Mouse (Mus musculus): Measurements from ENCODE around the gene Art2b. TPM values are rescaled to one million over a fixed set of nuclear protein-coding genes. Genes with fewer than 3 reads are reported as not detected.
"Not testable (repeated sequence)": the region's sequence is repeated elsewhere in the genome, so short reads cannot be mapped to it uniquely, and the experiment has no call there.

The Art2b gene
- not detected for total RNA-seq (2021)

DNA sequence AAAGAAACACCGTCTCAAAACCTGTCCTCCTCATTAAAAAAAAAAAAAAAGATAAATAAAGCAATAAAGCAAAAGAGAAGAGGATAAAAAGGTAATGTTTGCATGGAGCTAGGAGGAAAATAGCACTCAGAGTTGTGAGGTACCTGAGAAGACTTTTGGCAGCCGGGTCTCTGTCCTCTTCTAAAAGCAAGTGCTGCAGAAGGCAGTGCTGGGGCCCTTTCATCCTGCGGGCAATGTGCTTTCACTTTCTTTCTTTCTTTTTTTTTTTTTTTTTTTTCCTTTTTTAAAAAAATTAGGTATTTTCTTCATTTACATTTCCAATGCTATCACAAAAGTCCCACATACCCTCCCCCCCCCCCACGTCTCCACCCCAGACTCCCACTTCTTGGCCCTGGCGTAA lies at the start of gene Art2b:
Gene Art2b, minus strand, starts transcription at position 193 of the 400 bp plus-strand sequence.
- DNase-seq: no peak
- intact Hi-C loops (cut with DNase I): no loop called here

- intact Hi-C loops (cut with DNase I): no loop called here
Measured at GRCm38 (mm10) chr7:101634513-101634912, 49.1 kb upstream of the Art2b start.

DNA sequence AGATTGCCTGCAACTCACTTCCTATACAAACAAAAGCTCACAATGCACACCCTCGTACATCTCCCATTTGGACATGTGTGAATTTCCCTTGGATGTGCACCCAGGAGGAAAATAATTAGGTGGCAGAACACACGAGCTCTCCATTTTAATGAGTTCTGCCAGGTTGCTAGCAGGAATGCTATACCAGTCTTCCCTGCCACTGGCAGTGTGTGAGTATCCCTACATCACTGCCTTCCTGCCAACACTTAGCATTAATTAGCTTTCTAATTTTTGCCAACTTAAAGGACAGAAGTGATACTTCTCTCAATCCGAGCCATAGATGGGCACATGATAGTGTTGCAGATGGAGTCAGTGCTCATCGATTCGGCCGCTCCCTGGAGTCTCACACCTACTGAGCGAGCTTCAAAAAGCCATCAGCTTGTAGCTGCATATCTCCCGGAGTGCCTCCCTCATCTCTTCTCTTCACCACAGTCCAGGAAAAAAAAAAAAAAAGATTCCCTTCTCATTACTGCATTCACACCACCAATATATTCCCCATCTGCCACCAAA lies 48.3 kb upstream of the Art2b start:
- no peak for DNase-seq
- intact Hi-C loops (cut with DNase I): no loop called here

More at GRCm38 (mm10) chr7:101634513-101634912, 49.1 kb upstream of the Art2b start:
- no peak for DNase-seq

DNA sequence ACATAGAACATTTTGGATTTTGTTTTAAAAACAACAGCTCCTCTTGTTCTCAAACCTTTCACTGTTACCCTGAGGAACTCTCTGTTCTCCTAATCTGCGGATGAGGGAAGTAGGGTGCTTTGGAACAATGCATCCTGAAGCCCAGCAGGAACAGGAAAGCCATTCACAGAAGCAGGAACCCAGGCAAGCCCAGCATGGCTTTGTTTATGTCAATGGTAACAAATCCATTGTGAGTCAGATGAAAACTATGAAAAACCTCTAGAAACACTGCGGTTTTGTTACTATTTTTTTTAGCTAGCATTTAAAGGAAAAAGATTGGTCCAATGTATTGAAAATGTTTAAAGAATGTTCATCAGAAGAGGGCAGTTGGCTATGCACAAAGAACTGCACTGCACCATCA lies 43.1 kb upstream of the Art2b start:
- intact Hi-C loops (cut with DNase I): loop anchor here (10.0 kb wide), 2 partner anchors 184 to 214 kb away; partner anchors contain the start of gene Gm45837
- no peak for DNase-seq

DNA sequence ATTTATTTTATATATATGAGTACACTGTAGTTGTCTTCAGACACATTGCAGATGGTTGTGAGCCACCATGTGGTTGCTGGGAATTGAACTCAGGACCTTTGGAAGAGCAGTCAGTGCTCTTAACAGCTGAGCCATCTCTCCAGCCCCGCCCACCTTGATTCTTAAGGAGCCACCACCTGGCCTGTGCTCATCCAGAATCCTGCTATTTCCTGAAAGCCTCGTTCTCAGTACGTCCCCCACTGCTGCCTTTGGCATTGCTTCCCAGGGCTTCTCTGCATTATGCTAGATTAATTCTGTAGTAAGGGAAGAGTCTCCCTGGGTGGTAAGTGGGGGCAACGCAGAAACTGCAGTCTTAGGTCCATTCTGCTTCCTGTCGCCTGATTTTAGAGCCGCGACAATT lies 41.8 kb upstream of the Art2b start:
- intact Hi-C loops (cut with DNase I): loop anchor here (10.0 kb wide), 2 partner anchors 182 to 212 kb away; partner anchors contain the start of gene Gm45837
- peak; percentile 17 for DNase-seq

DNA sequence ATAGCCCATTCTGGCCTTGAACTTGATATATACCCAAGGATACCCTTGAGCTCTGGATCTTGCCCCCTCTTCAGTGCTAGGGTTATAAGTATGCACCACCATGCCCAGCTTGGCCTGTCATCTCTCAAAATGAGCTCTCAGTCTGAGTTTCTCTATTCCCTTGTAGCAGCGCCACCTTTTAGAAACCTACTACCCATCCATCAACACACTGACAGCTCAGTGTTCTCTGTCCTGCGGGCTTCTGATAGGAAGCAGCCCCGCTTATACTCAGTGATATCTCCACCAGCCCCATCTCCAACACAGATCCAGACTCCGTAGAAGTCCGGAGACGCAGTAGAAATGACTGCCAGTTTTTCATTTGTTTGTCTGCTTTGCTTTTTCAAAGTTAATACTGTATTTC lies 38.9 kb upstream of the Art2b start:
- intact Hi-C loops (cut with DNase I): loop anchor here (10.0 kb wide), 2 partner anchors 179 to 209 kb away; partner anchors contain the start of gene Gm45837

GRCm38 (mm10) chr7:101621861-101622260 lies 36.5 kb upstream of the Art2b start:
- DNase-seq: not testable (repeated sequence)
- intact Hi-C loops (cut with DNase I): loop anchor here (10.0 kb wide), 2 partner anchors 177 to 207 kb away; partner anchors contain the start of gene Gm45837

More for the DNA sequence above, 38.9 kb upstream of the Art2b start:
- DNase-seq: no peak

DNA sequence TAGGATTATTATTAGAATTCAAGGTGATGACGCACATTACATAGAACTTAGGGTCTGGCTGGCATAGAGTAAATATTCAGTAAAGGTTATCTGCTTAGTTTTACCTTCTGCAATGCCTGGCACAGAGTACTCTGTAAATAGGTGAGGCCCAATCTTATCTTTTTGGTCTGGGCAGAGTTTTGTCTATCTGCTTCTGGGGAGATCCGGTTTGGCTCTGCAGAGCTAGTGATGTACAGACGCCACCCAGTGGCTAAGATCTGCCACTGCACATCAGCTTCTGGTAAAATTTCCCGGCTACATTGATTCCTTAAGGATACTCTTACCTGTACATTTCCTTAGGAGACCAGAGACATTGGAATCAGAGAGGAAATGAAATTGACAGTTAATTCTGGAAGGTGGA lies 35.0 kb upstream of the Art2b start:
- intact Hi-C loops (cut with DNase I): loop anchor here (10.0 kb wide), 2 partner anchors 176 to 206 kb away; partner anchors contain the start of gene Gm45837
- DNase-seq: peak; percentile 40

DNA sequence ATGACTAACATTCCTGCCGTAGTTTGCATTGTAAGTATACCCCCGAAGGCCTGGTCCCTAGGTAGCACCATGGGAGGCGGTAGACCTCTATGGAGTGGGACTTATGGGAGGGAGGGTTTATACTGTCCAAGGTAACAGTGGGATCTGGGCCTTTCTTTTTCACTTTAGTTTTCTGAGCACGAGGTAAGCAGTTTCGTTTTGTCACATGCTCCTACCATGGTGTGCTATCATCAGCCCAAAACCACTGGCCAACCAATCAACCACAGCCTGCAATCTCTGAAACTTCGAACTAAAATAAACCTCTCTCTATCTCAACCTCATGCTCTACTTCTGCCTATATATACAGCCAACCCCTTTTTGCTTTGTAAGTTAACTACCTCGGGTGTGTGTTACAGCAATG lies 32.9 kb upstream of the Art2b start:
- intact Hi-C loops (cut with DNase I): loop anchor here (2.0 kb wide), 1 partner anchor 77 kb away; no protein-coding TSS in a partner anchor
- no peak for DNase-seq

DNA sequence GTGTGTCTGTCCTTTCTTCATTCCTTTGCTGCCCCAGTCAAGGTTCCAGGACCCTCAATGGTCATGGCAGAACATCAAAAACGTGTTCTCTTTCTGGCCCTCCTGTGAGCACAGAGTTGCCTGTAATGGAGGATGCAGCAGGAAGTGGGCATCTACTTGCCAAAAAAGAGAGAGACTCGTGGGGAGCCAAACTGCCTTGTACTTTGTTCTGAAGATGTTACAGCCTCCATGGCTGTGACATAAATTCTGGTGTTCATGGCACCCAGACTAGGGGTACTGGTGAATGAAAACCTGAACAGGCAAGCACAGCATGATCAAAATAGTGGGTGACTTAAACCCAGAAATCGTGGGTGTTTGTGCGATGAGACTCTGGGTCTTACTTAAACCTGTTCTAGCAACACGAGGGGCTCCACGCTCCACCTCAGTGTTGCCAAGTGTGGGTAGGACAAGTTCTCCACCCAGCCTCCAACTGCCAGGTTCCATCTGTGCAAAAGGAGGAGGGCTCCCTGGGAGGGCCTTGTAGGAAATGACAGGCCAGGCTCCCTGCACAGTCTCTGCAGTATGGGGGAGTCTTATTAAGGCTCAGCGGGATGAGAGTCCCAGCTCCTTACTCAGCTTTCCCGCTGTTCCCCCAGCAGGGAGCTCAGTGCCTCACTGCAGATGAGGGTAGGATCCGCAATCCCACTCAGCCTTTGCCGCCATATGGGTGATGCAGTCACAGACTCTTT lies 32.2 kb upstream of the Art2b start:
- no peak for DNase-seq
- intact Hi-C loops (cut with DNase I): loop anchor here (2.0 kb wide), 1 partner anchor 77 kb away; no protein-coding TSS in a partner anchor

- DNase-seq: no peak
- intact Hi-C loops (cut with DNase I): no loop called here
Measured at GRCm38 (mm10) chr7:101616136-101616835, 30.9 kb upstream of the Art2b start.

DNA sequence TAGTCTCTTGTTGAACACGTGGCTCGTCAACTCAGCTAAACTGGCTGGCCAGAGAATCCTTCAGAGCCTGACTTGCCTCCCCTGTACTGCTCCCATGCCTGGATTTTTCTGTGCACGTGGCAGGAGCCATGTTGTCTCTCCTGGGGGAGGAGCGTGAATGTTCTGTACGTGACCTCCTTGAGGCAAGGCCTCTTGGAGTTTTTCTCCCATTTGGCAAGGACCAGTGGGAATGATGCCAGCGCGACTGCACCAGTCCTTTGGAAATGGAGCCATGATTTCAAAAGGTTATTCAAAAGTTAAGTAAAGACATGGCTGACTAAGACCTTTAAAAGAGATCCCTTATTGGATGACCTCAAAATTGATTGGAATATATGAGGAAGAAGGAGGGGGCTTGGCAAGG lies 30.0 kb upstream of the Art2b start:
- intact Hi-C loops (cut with DNase I): no loop called here
- no peak for DNase-seq

DNA sequence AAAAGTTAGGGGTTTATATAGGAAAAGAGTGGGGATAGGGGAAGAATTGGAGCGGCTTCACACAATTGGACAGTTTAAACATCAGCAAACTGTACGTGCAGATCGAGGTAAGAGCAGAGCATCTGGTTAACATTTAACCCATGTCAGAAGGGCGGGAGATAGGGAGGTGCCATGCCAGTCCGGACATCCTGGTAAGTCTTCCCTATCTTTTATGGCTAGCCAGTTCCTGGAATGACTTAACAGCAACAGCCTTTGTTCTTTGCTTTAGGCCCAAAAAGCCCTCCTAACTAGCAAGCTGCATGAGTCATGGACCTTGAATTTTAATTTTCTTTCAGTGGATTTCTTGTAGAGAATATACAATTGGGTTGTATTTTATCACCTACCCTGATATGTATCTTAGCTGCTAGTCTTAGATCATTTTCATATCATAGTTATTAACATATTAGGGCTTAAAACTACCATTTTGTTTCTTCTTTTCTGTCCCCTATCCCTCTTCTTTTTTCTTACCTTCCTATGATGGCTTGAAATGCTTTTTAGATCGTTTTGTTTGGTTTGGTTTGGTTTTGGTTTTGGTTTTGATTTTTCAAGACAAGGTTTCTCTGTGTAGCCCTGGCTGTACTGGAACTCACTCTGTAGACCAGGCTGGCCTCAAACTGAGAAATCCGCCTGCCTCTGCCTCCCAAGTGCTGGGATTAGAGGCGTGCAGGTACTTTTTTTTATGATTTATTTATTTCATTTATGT lies 27.6 kb upstream of the Art2b start:
- intact Hi-C loops (cut with DNase I); DNase-seq: not testable (repeated sequence)

DNA sequence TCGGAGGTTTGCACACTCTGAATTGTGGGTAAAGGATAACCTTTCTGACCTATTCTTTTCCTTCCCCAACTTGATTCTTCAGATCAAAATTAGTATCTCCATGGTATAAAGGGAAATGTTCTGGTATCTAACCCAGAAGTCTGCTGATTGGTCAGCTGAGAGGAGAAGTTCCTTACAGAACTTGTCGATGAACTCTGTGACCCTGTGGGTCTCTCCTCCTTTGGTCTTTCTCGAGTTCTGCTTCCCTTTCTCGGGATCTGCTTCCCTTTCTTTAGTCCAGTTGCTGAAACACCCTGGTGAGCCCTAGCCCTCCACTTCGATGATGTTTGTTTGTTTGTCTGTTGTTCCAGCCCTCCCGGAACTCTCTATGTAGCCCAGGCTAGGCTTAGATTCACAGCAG lies 22.4 kb upstream of the Art2b start:
- intact Hi-C loops (cut with DNase I): no loop called here
- no peak for DNase-seq

DNA sequence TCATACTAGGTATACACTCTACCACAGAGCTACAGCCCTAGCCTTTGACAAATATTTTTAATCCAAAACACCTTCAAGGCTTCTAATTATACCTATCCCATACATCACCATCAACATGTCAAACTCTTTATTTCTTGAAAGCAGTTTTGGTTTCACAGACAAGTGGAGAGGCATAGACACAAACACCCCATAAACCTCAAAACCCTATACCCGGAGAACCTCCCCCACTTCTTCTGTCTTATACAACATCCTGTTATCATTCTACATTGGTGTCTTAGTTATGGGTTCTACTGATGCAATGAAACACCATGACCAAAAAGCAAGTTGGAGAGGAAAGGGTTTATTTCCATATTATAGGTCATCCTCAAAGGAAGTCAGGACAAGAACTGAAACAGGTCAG lies 15.0 kb upstream of the Art2b start:
- intact Hi-C loops (cut with DNase I): no loop called here

GRCm38 (mm10) chr7:101598482-101598881 lies 13.1 kb upstream of the Art2b start:
- intact Hi-C loops (cut with DNase I): no loop called here
- DNase-seq: no peak

More for the DNA sequence above, 15.0 kb upstream of the Art2b start:
- DNase-seq: no peak

GRCm38 (mm10) chr7:101594969-101595368 lies 9.6 kb upstream of the Art2b start:
- no peak for DNase-seq
- intact Hi-C loops (cut with DNase I): no loop called here

DNA sequence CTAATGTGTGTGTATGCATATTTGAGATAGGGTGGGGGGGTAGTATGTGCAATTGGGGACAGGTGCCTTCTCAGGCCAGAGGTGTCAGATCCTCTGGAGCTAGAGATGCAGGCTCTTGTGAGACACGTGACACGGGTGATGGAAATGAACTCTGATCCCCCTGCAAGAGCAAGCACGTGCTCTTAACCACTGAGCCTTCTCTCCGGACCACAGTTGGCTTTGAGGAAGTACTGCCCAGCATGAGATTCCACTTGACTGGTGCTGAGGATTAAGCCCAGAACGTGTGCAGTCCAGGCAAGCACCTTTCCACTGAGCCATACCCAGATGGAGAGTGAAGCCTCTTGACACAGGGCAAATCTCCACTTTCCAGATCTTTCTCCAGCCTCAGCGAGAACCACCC lies 1.1 kb downstream of the Art2b start:
- DNase-seq; intact Hi-C loops (cut with DNase I): not testable (repeated sequence)

GRCm38 (mm10) chr7:101582012-101582411 lies 3.4 kb downstream of the Art2b start:
- no peak for DNase-seq
- intact Hi-C loops (cut with DNase I): no loop called here

GRCm38 (mm10) chr7:101580863-101581262 lies 4.5 kb downstream of the Art2b start:
- DNase-seq; intact Hi-C loops (cut with DNase I): not testable (repeated sequence)

DNA sequence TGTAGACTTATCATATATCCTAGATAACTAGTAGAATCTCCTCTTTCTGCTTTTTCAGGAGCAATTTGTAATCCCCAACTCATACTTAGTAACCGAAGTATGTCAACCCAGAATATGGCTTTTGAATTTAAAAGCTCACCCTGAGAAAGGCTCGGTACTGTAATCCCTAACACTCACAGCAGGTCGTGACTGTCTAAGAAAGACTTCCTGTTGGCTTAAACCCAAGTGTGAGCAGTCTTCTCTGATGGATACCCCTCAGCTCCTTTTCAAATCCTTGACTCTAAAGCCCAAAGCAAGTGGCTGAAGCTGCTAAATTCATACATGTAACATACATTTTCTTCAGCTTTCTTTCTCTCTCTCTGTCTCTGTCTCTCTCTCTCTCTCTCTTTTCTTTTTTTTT lies 11.0 kb downstream of the Art2b start:
- intact Hi-C loops (cut with DNase I): no loop called here
- no peak for DNase-seq

Measured in left cerebral cortex, postnatal 4 days (tissue).